Mouse (Mus musculus) intestine, embryonic 16.5 days (tissue): ENCODE measurements at regions not wholly inside any gene's neighbourhood (a gene's known extent, or its start where the extent isn't known, plus 50 kb on each side); places are given as distances from the start of the nearest gene placed in this dataset.

ENCODE experiments used
- ATAC-seq: fragments of 200-750 bp; cut with Nextera tagmentation; 2 replicates; pipeline ENCODE4 v1.8.0; 2017; ENCODE audit warnings: moderate TSS enrichment, moderate library complexity
- H3K27ac ChIP-seq: fragments of 300-500 bp; sonication (generic); 2 replicates; pipeline ENCODE4 v1.5.1; 2014; ENCODE audit warnings: mild to moderate bottlenecking, low read length
- H3K27me3 ChIP-seq: fragments of 300-500 bp; sonication (generic); replicated peaks from 2 replicates; pipeline ENCODE4 v1.6.1; 2014; ENCODE audit warnings: low read length, control low read depth, mixed read lengths; ENCODE audit not compliant: control insufficient read depth, insufficient read depth
- H3K36me3 ChIP-seq: fragments of 300-500 bp; sonication (generic); 2 replicates; pipeline ENCODE4 v1.6.1; 2014; ENCODE audit warnings: low read length, control low read depth; ENCODE audit not compliant: control insufficient read depth, insufficient read depth
- H3K4me1 ChIP-seq: fragments of 300-500 bp; sonication (generic); 2 replicates; pipeline ENCODE4 v1.6.1; 2014; ENCODE audit warnings: low read length, control low read depth, mixed read lengths; ENCODE audit not compliant: control insufficient read depth, insufficient read depth
- H3K4me2 ChIP-seq: fragments of 300-500 bp; sonication (generic); 2 replicates; pipeline ENCODE4 v1.6.1; 2014; ENCODE audit warnings: low read depth, low read length, control low read depth
- H3K4me3 ChIP-seq: fragments of 300-500 bp; sonication (generic); 2 replicates; pipeline ENCODE4 v1.5.1; 2014; ENCODE audit warnings: mild to moderate bottlenecking, low read length
- H3K9ac ChIP-seq: fragments of 300-500 bp; sonication (generic); 2 replicates; pipeline ENCODE4 v1.6.1; 2014; ENCODE audit warnings: low read depth, low read length
- H3K9me3 ChIP-seq: fragments of 300-500 bp; sonication (generic); 2 replicates; pipeline ENCODE4 v1.6.1; 2016; ENCODE audit warnings: low read length, control low read depth; ENCODE audit not compliant: control insufficient read depth
- WGBS: fragments of 180-500 bp; shearing (Covaris S2); extraction: QIAGEN DNeasy Blood & Tissue Kit; methylation state at CpG from one replicate; pipeline ENCODE4 v1.1.7; 2014; 5-methylcytosine and 5-hydroxymethylcytosine counted together

GRCm38 (mm10) chr13:107596183-107596582, 448.1 kb upstream of the Smim15 start:
- Histone ChIP-seq H3K4me2 (no peak overlapping the region), H3K9me3 (no peaks in the 10 kb centered on the region), H3K36me3 (no peaks in the 10 kb centered on the region), H3K4me1 (no peaks in the 10 kb centered on the region), H3K9ac (no peak overlapping the region), H3K27me3 (no peaks in the 10 kb centered on the region), H3K4me3 (no peak overlapping the region), H3K27ac (no peak overlapping the region)
- no peak for ATAC-seq
- 69% methylated on average over 2 of the region's 2 CpGs for WGBS

- ATAC-seq, result no peak
- WGBS, result 59% methylated on average over 9 of the region's 9 CpGs
- Histone ChIP-seq H3K27me3 (no peaks in the 10 kb centered on the region), H3K4me3 (no peak overlapping the region), H3K9me3 (no peaks in the 10 kb centered on the region), H3K4me1 (no peaks in the 10 kb centered on the region), H3K27ac (no peak overlapping the region), H3K36me3 (no peaks in the 10 kb centered on the region), H3K4me2 (no peak overlapping the region), H3K9ac (no peak overlapping the region)
Observed at GRCm38 (mm10) chr13:107588399-107589002, 455.7 kb upstream of the Smim15 start.

GRCm38 (mm10) chr13:107587678-107588077, 456.6 kb upstream of the Smim15 start:
- Histone ChIP-seq H3K27ac (no peak overlapping the region), H3K4me1 (no peaks in the 10 kb centered on the region), H3K27me3 (no peaks in the 10 kb centered on the region), H3K4me3 (no peak overlapping the region), H3K9me3 (no peaks in the 10 kb centered on the region), H3K9ac (no peak overlapping the region), H3K4me2 (no peak overlapping the region), H3K36me3 (no peaks in the 10 kb centered on the region)
- no peak for ATAC-seq
- 42% methylated on average over 8 of the region's 8 CpGs for WGBS

- H3K4me2 ChIP-seq, result no peak overlapping the region
- no peak overlapping the region for H3K9ac ChIP-seq
- no peak for ATAC-seq
- H3K27ac ChIP-seq, result no peak overlapping the region
- H3K36me3 ChIP-seq, result no peaks in the 10 kb centered on the region
- no peak overlapping the region for H3K4me3 ChIP-seq
- H3K27me3 ChIP-seq, result no peaks in the 10 kb centered on the region
- 82% methylated on average over 9 of the region's 9 CpGs for WGBS
- no peaks in the 10 kb centered on the region for H3K4me1 ChIP-seq
- no peaks in the 10 kb centered on the region for H3K9me3 ChIP-seq
Observed at GRCm38 (mm10) chr13:107585936-107586335, 458.3 kb upstream of the Smim15 start.

GRCm38 (mm10) chr13:107585353-107585752, 458.9 kb upstream of the Smim15 start:
- H3K36me3 ChIP-seq, result no peaks in the 10 kb centered on the region
- no peaks in the 10 kb centered on the region for H3K27me3 ChIP-seq
- no peak overlapping the region for H3K4me2 ChIP-seq
- WGBS, result 30% methylated on average over 4 of the region's 4 CpGs
- H3K9me3 ChIP-seq, result no peaks in the 10 kb centered on the region
- no peaks in the 10 kb centered on the region for H3K4me1 ChIP-seq
- H3K4me3 ChIP-seq, result no peak overlapping the region
- H3K9ac ChIP-seq, result no peak overlapping the region
- no peak for ATAC-seq
- H3K27ac ChIP-seq, result no peak overlapping the region

GRCm38 (mm10) chr13:107578968-107579367, 465.3 kb upstream of the Smim15 start:
- Histone ChIP-seq H3K4me1 (no peaks in the 10 kb centered on the region), H3K27ac (no peak overlapping the region), H3K27me3 (no peaks in the 10 kb centered on the region), H3K4me2 (no peak overlapping the region), H3K9me3 (no peaks in the 10 kb centered on the region), H3K9ac (no peak overlapping the region), H3K4me3 (no peak overlapping the region), H3K36me3 (no peaks in the 10 kb centered on the region)
- ATAC-seq, result no peak
- 85% methylated on average over 6 of the region's 6 CpGs for WGBS

- WGBS, result 75% methylated on average over 8 of the region's 8 CpGs
- Histone ChIP-seq H3K27me3 (no peaks in the 10 kb centered on the region), H3K27ac (no peak overlapping the region), H3K4me3 (no peak overlapping the region), H3K9me3 (no peaks in the 10 kb centered on the region), H3K4me1 (no peaks in the 10 kb centered on the region), H3K9ac (no peak overlapping the region), H3K36me3 (no peaks in the 10 kb centered on the region), H3K4me2 (no peak overlapping the region)
- ATAC-seq, result no peak
Observed at GRCm38 (mm10) chr13:107577809-107578208, 466.4 kb upstream of the Smim15 start.

GRCm38 (mm10) chr13:107577272-107577671, 467.0 kb upstream of the Smim15 start:
- H3K4me1 ChIP-seq, result no peaks in the 10 kb centered on the region
- no peak overlapping the region for H3K4me3 ChIP-seq
- no peak overlapping the region for H3K4me2 ChIP-seq
- no peaks in the 10 kb centered on the region for H3K9me3 ChIP-seq
- WGBS, result 68% methylated on average over 4 of the region's 4 CpGs
- no peaks in the 10 kb centered on the region for H3K36me3 ChIP-seq
- H3K27ac ChIP-seq, result no peak overlapping the region
- no peaks in the 10 kb centered on the region for H3K27me3 ChIP-seq
- no peak overlapping the region for H3K9ac ChIP-seq
- no peak for ATAC-seq

GRCm38 (mm10) chr13:107576701-107577100, 467.5 kb upstream of the Smim15 start:
- Histone ChIP-seq H3K4me3 (no peak overlapping the region), H3K4me1 (no peaks in the 10 kb centered on the region), H3K4me2 (no peak overlapping the region), H3K27ac (no peak overlapping the region), H3K27me3 (no peaks in the 10 kb centered on the region), H3K9me3 (no peaks in the 10 kb centered on the region), H3K9ac (no peak overlapping the region), H3K36me3 (no peaks in the 10 kb centered on the region)
- ATAC-seq, result no peak
- WGBS, result 89% methylated on average over 5 of the region's 5 CpGs

GRCm38 (mm10) chr13:107575025-107575424, 469.2 kb upstream of the Smim15 start:
- H3K9me3 ChIP-seq, result no peaks in the 10 kb centered on the region
- H3K36me3 ChIP-seq, result no peaks in the 10 kb centered on the region
- H3K4me2 ChIP-seq, result no peak overlapping the region
- no peak overlapping the region for H3K9ac ChIP-seq
- ATAC-seq, result no peak
- WGBS, result 77% methylated on average over 3 of the region's 3 CpGs
- no peak overlapping the region for H3K4me3 ChIP-seq
- no peak overlapping the region for H3K27ac ChIP-seq
- no peaks in the 10 kb centered on the region for H3K27me3 ChIP-seq
- no peaks in the 10 kb centered on the region for H3K4me1 ChIP-seq
